Mouse (Mus musculus): Measurements from ENCODE around the gene A830018L16Rik.
"Not testable (repeated sequence)": the region's sequence is repeated elsewhere in the genome, so short reads cannot be mapped to it uniquely, and the experiment has no call there.

A830018L16Rik gene

GRCm38 (mm10) chr1:12008789-12009550 is 595.1 kb downstream of the A830018L16Rik start:
- no peak for DNase-seq

GRCm38 (mm10) chr1:12009551-12009846 is 595.6 kb downstream of the A830018L16Rik start:
- DNase-seq = no peak

- DNase-seq = no peak
Observed at GRCm38 (mm10) chr1:12010607-12011006, 596.7 kb downstream of the A830018L16Rik start.

GRCm38 (mm10) chr1:12020646-12021045 is 606.7 kb downstream of the A830018L16Rik start:
- DNase-seq = not testable (repeated sequence)

All from kidney, adult 18-20 months (tissue).